Mouse (Mus musculus): ENCODE measurements around the gene Vstm2l. TPM values are rescaled to one million over a fixed set of nuclear protein-coding genes. Genes with fewer than 3 reads are reported as not detected.

The Vstm2l gene
- total and polyA plus RNA-seq, 2 experiments from 2014 or later = not detected

DNA sequence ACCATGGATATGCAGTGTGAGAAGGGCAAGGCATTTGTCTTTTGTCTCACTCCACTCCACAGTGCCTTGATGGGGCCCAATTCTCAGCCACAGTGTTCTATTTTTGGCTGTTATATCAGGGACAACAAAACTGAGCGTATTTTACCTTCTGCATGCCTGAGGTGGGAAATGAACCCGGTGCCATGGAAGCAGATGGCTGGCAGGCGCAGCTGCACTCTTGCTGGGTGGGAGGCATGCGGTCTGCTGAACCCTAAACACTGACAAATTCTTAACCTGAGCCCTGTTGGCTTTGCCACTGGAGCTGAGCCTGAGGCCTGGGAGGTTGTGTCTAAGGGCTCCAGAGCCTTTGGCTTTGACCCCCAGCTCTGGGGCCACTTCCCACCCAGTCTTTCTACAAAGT, 71.2 kb downstream of the Vstm2l start:
- no peak overlapping the region for H3K4me3 ChIP-seq (ENCODE audit: low read depth, low read length)
- no peak overlapping the region for H3K4me2 ChIP-seq (ENCODE audit: low read depth, low read length)
- peaks cover 17% of the 10 kb centered on the region for H3K36me3 ChIP-seq (replicated peaks; ENCODE audit: control insufficient read depth, insufficient read depth, low read length)
- no peak overlapping the region for H3K27ac ChIP-seq (ENCODE audit: low read depth)
- H3K9me3 ChIP-seq (replicated peaks; ENCODE audit: control insufficient read depth, low read length) = no peaks in the 10 kb centered on the region
- DNase-seq (ENCODE audit: low spot score) = no peak
- 48% methylated on average over 4 of the region's 4 CpGs for WGBS
- H3K27me3 ChIP-seq (ENCODE audit: control insufficient read depth, insufficient read depth, low read length) = no peaks in the 10 kb centered on the region
- no peaks in the 10 kb centered on the region; the same call in 1 of the 2 replicates for H3K4me1 ChIP-seq (ENCODE audit: control insufficient read depth, insufficient read depth)
- H3K9ac ChIP-seq (replicated peaks; ENCODE audit: low read depth, low read length) = no peak overlapping the region
- no peak for ATAC-seq (ENCODE audit: insufficient read depth, low read depth)
- TF ChIP-seq EP300 (IDR thresholded peaks at IDR 0.05; ENCODE audit: low read depth) = no peak
- no peak for TF ChIP-seq CTCF (IDR thresholded peaks at IDR 0.05; ENCODE audit: low read depth)

GRCm38 (mm10) chr2:157986235-157986634, 71.8 kb downstream of the Vstm2l start:
- Histone ChIP-seq H3K9me3 (replicated peaks; ENCODE audit: control insufficient read depth, low read length) (no peaks in the 10 kb centered on the region), H3K27ac (ENCODE audit: low read depth) (no peak overlapping the region), H3K36me3 (replicated peaks; ENCODE audit: control insufficient read depth, insufficient read depth, low read length) (peaks cover 19% of the 10 kb centered on the region), H3K4me1 (ENCODE audit: control insufficient read depth, insufficient read depth) (no peaks in the 10 kb centered on the region; the same call in 1 of the 2 replicates), H3K4me2 (ENCODE audit: low read depth, low read length) (no peak overlapping the region), H3K4me3 (ENCODE audit: low read depth, low read length) (no peak overlapping the region), H3K9ac (replicated peaks; ENCODE audit: low read depth, low read length) (no peak overlapping the region), H3K27me3 (ENCODE audit: control insufficient read depth, insufficient read depth, low read length) (no peaks in the 10 kb centered on the region)
- TF ChIP-seq EP300 (IDR thresholded peaks at IDR 0.05; ENCODE audit: low read depth) (no peak), CTCF (IDR thresholded peaks at IDR 0.05; ENCODE audit: low read depth) (no peak)
- DNase-seq (ENCODE audit: low spot score) (no peak), ATAC-seq (ENCODE audit: insufficient read depth, low read depth) (no peak)
- 83% methylated on average over 6 of the region's 6 CpGs for WGBS

- 47% methylated on average over 7 of the region's 7 CpGs for WGBS
- Histone ChIP-seq H3K27me3 (ENCODE audit: control insufficient read depth, insufficient read depth, low read length) (no peaks in the 10 kb centered on the region), H3K4me1 (ENCODE audit: control insufficient read depth, insufficient read depth) (no peaks in the 10 kb centered on the region; the same call in 1 of the 2 replicates), H3K4me3 (ENCODE audit: low read depth, low read length) (no peak overlapping the region), H3K9me3 (replicated peaks; ENCODE audit: control insufficient read depth, low read length) (no peaks in the 10 kb centered on the region), H3K4me2 (ENCODE audit: low read depth, low read length) (no peak overlapping the region), H3K9ac (replicated peaks; ENCODE audit: low read depth, low read length) (no peak overlapping the region), H3K36me3 (replicated peaks; ENCODE audit: control insufficient read depth, insufficient read depth, low read length) (peaks cover 34% of the 10 kb centered on the region), H3K27ac (ENCODE audit: low read depth) (no peak overlapping the region)
- TF ChIP-seq CTCF (IDR thresholded peaks at IDR 0.05; ENCODE audit: low read depth) = no peak
- no peak for TF ChIP-seq EP300 (IDR thresholded peaks at IDR 0.05; ENCODE audit: low read depth)
- no peak for DNase-seq (ENCODE audit: low spot score)
- ATAC-seq (ENCODE audit: insufficient read depth, low read depth) = no peak
Measured at GRCm38 (mm10) chr2:157988416-157989190, 74.2 kb downstream of the Vstm2l start.

- peaks cover 47% of the 10 kb centered on the region for H3K36me3 ChIP-seq (replicated peaks; ENCODE audit: control insufficient read depth, insufficient read depth, low read length)
- H3K9me3 ChIP-seq (replicated peaks; ENCODE audit: control insufficient read depth, low read length) = no peaks in the 10 kb centered on the region
- DNase-seq (ENCODE audit: low spot score) (no peak), ATAC-seq (ENCODE audit: insufficient read depth, low read depth) (no peak)
- WGBS = 97% methylated on average over 2 of the region's 2 CpGs
- no peaks in the 10 kb centered on the region for H3K27me3 ChIP-seq (ENCODE audit: control insufficient read depth, insufficient read depth, low read length)
- no peak overlapping the region for H3K4me2 ChIP-seq (ENCODE audit: low read depth, low read length)
- no peaks in the 10 kb centered on the region; the same call in 1 of the 2 replicates for H3K4me1 ChIP-seq (ENCODE audit: control insufficient read depth, insufficient read depth)
- no peak overlapping the region for H3K27ac ChIP-seq (ENCODE audit: low read depth)
- peak; percentile 61 for TF ChIP-seq CTCF (IDR thresholded peaks at IDR 0.05; ENCODE audit: low read depth)
- TF ChIP-seq EP300 (IDR thresholded peaks at IDR 0.05; ENCODE audit: low read depth) = no peak
- no peak overlapping the region for H3K4me3 ChIP-seq (ENCODE audit: low read depth, low read length)
- no peak overlapping the region for H3K9ac ChIP-seq (replicated peaks; ENCODE audit: low read depth, low read length)
Measured at GRCm38 (mm10) chr2:157989946-157990345, 75.5 kb downstream of the Vstm2l start.

GRCm38 (mm10) chr2:157991026-157991425, 76.6 kb downstream of the Vstm2l start:
- WGBS = 71% methylated on average over 6 of the region's 6 CpGs

More at GRCm38 (mm10) chr2:157991026-157991425, 76.6 kb downstream of the Vstm2l start:
- ATAC-seq (ENCODE audit: insufficient read depth, low read depth) (no peak), DNase-seq (ENCODE audit: low spot score) (no peak)
- no peak overlapping the region for H3K9ac ChIP-seq (replicated peaks; ENCODE audit: low read depth, low read length)
- no peak for TF ChIP-seq CTCF (IDR thresholded peaks at IDR 0.05; ENCODE audit: low read depth)
- TF ChIP-seq EP300 (IDR thresholded peaks at IDR 0.05; ENCODE audit: low read depth) = no peak
- H3K27ac ChIP-seq (ENCODE audit: low read depth) = no peak overlapping the region
- H3K4me1 ChIP-seq (ENCODE audit: control insufficient read depth, insufficient read depth) = no peaks in the 10 kb centered on the region
- H3K4me2 ChIP-seq (ENCODE audit: low read depth, low read length) = no peak overlapping the region
- H3K27me3 ChIP-seq (ENCODE audit: control insufficient read depth, insufficient read depth, low read length) = no peaks in the 10 kb centered on the region
- H3K9me3 ChIP-seq (replicated peaks; ENCODE audit: control insufficient read depth, low read length) = no peaks in the 10 kb centered on the region
- H3K4me3 ChIP-seq (ENCODE audit: low read depth, low read length) = no peak overlapping the region
- H3K36me3 ChIP-seq (replicated peaks; ENCODE audit: control insufficient read depth, insufficient read depth, low read length) = peaks cover 58% of the 10 kb centered on the region

All from heart, postnatal 0 days (tissue).